Mouse (Mus musculus): ENCODE measurements around the gene Serpinf2.

GRCm38 (mm10) chr11:75415994-75416393 is 23.4 kb downstream of the Serpinf2 start:
- TF ChIP-seq CTCF (IDR thresholded peaks at IDR 0.05; ENCODE audit: borderline replicate concordance, control insufficient read depth, extremely low read depth, insufficient read depth, low read length, poor library complexity) = no peak
- TF ChIP-seq POLR2A (IDR thresholded peaks at IDR 0.05; ENCODE audit: control insufficient read depth, extremely low read depth, insufficient read depth, low read length, poor library complexity) = no peak
